Mouse (Mus musculus) CD8-positive naive resting alpha-beta T cell, adult 2 months (primary cell): Measurements from ENCODE around the gene Mettl15.

ENCODE experiments used
- DNase-seq, 2 experiments: peaks; one replicate each; pipeline ENCODE4 v3.0.0; 2022; ENCODE audit warnings: low read depth in 2 of 2, low spot score in 2 of 2

Mettl15 gene

DNA sequence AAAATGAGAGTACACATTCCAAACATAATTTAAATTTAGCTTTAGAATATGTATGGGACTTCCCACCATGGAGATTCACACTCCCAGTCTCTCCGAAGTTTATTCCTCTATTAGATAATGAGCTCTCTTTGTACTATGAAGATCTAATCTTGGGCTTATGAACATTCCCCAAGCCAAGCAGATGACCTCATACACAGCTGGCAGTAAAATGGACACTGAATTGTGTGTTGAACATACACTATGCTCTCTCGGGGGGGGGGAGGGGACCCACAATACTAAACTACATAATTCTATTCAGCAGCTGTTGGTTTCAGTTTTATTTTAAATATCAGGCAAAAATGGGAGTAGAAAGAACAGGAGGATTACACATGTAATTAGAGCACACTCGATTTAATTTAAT is 97.6 kb downstream of the Mettl15 start:
- DNase-seq: no peak

DNA sequence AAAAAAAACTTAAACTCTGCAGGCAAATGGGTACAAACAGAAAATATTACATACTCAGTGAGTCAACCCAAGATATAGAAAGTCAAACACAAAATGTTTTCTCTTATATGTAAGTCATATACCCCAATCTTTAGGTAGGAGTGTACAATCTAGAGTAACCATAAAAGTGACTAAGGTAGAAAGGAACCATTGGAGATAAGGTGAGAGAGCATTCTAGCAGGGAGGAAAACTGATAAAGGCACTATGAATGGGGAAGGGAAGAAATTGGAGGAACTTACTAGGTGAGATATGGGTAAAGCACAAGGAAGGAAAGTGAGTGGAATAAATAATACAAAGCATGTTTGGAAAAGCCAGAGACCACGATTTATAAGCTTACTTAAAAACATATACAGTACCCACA is 122.0 kb downstream of the Mettl15 start:
- DNase-seq: no peak

DNA sequence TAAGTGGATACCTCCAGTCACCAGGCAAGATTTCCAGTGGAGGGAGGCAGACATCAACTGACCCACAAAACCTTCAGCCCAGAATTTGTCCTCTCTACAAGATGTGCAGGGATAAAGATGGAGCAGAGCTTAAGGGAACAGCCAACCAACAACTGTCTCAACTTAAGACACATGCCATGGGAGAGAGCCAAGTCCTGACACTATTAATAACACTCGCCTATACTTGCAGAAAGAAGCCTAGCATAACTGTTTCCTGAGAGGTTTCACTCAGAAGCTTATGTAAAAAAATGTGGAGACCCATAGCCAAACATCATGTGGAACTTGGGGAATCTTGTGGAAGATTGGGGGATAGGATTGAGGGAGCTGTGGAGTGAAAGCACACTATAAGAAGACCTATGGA is 124.4 kb downstream of the Mettl15 start:
- DNase-seq: no peak

DNA sequence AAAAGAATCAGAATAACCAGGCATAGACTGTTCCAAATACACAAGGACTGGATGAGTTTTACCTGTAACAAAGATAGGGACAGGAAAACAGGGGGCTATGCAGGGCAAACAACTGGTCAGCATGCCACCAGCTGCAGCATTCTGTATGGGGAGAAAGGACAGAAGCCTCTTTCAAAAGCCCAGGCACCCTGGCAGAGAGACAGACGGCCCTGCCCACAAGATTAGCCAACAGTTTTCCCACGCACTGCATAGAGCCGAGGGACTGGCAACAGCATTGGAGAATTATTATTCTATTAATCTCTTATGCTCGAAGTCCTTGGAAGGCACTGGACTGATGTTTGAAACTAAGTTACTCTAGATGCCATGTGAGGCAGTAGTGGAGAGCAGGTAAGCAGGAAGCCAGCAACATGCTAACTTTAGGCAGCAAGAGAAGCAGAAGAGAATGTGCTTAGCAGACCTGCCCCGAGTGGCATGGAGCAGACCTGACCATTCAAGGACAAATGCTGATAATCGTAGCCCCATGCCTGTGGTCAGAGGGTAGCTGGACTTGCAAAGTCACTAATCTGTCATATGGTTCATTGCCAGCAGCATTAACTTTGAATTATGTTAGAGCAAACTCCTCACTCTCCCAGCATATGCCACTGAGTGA is 127.0 kb downstream of the Mettl15 start:
- no peak for DNase-seq

DNA sequence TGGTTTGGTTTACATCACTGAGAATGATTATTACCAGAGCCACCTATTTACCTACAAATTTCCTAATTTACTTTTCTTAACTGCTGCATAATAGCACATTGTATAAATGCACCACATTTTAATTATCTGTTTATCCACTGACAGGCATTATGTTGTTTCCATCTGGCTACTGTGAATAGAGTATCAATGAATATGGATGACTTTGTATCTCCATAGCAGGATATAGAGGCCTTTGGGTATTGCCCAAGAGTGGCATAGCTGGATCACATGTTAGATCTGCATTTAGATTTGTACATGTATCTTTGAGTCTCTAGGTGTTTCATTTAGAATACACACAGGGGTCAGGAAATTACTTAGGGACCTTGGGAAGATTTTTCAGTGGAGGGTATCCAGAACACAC is 133.3 kb downstream of the Mettl15 start:
- no peak for DNase-seq

DNA sequence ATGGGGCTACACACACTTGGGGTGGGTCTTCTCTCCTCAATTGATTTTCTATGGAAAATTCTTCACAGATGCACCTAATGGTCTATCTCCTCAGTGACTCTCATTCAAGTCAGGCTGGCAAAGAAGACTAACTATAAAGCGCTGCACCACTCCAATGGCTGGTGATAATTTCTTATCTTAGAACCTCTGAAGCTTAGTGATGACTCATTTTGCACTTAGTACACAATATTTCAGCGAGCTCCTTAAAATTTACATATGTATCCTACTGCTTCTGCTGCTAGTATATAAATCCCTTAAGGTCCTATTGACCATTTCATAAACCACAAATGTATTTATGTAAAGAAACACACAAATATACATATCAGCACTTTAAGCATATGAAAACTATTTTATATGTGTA is 136.1 kb downstream of the Mettl15 start:
- DNase-seq: no peak

DNA sequence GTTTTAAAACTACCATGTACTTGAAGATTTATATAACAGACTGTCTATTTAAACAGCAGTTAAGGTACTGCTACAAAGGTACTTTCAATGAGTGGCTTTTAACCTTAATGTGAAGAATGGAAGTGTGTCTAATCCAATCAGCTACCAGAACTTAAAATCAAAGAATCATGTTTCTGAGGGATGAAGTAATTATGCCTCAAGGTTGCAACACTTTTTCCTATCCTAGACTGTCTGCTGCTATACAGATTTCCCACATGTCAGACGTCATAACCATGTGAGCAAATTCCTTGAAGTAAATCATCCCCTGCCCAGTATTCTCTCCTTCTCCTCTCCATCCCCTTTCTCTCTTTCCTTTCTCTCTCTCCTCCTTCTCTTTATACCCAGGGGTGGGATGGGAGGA is 140.2 kb downstream of the Mettl15 start:
- no peak for DNase-seq

DNA sequence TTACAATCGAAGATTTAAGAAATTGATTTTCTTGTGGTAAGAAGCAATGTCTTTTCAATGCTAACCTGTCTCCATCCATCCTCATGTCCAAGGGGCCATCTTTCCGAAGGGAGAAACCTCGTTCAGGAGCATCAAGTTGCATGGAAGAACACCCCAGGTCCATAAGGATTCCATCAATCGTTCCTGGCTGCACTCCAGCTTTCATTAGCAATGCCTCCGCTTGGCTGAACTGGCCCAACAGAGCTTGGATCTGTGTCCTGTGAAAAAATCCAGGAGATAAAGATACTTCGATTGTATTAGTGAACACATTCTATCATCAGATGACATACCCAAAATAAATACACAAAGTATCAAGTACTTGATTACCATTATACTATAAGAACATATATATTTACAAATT is 143.3 kb downstream of the Mettl15 start:
- DNase-seq: no peak

DNA sequence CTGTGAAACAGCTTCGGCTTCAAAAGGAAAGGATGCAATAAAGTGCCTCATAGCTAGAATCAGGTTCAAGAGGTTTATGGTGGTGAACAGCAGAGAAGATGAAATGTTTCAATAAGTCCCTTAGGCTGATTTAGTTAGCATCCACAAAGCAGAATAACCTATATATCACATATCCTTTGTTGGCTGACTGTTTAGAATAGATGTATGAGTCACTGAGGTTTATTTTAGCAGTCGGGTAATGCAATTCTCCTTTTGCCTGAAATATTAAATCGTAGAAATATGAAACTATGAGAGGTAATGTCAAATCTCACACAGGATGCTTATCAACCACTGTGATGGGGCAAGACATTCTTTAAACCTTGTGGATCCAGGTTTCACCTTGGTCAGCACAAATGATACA is 149.8 kb downstream of the Mettl15 start:
- no peak for DNase-seq

DNA sequence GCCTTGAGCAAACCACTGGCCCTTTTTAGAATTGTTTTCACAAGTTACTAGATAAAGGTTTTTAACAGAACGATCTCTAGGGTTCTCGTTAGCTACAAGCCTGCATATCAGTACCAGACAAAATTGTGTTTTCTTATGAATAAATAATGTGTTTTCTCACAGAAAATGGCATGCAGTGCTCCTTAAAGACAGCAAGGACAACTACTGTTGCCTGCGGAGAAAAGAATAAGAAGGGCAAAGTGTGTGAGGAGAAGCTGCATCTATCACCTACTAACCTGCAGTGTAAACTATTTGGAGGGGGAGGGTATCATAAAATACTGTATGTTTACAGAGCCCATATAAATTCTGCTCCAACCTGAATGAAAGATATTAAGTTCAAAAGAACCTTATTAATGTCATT is 150.6 kb downstream of the Mettl15 start:
- DNase-seq: no peak

DNA sequence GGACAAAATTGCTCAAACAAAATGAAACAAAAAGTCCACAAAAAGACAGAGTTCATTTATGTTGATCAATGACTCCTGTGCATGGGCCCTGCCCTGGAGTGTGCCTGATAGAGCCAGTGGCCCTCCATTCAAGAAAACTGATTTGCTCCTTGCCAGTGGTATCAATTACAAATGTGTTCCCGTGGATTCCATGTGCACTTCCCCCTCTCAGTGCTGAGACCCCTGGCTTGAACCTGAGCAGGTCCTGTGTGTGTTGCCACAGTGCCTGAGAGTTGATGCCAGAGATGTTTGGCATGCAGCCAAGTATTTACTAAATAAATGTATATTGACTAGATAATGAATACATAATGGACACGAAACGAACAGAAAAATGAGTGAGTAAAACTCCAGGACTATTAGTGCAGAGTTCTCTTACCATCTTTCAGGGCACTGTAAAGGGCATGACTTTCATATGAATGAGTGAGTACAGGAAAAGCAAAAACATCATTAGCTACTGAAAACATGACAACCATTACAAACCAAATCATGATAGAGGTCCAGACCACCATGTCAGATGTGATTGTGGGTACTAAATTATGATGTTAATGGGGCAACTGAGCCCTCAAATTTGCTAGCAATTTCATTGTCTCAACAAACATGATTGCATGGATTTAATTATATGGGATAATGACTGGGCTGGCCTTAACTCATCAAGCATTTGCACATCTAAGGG is 174.6 kb downstream of the Mettl15 start:
- no peak for DNase-seq

DNA sequence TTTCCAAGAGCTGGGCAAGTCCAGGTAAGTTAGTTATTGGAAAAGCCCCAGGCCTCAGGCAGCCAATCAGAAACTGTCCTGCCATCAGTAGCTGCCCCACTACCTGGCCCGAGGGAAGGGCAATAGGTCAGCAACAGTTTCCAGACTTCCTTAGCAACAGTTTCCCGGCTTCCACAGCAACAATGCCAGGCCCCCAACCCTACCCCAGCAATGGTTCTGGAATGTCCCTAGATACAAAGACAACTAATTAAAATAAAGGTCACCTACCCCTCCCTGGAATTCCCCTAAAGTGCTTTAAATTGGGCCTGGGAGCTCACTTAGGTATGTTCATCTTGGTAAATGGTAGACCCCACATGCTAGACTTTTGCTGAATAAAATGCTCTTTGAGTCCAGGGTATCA is 230.9 kb downstream of the Mettl15 start:
- no peak for DNase-seq
